Mouse (Mus musculus) olfactory bulb, adult 2 months (tissue): ENCODE results near the gene Scg5.

Experiments
- CTCF ChIP-seq: fragments of 200-500 bp; IDR thresholded peaks from 2 replicates; pipeline ENCODE4 v1.5.1; 2012; ENCODE audit warnings: low read depth, mild to moderate bottlenecking, low read length, moderate library complexity; ENCODE audit not compliant: insufficient read depth
- POLR2A ChIP-seq: fragments of 200-500 bp; IDR thresholded peaks from 2 replicates; pipeline ENCODE4 v1.6.1; 2012; ENCODE audit warnings: mild to moderate bottlenecking, low read depth, low read length, moderate library complexity; ENCODE audit not compliant: insufficient read depth

GRCm38 (mm10) chr2:113817681-113818606 lies 11.0 kb downstream of the Scg5 start:
- TF ChIP-seq CTCF = no peak
- TF ChIP-seq POLR2A = no peak
